Mouse (Mus musculus): ENCODE results near the gene Gbp2b.

- TF ChIP-seq CTCF (IDR thresholded peaks at IDR 0.05) (no peak), EP300 (IDR thresholded peaks at IDR 0.05; ENCODE audit: insufficient read depth, low read depth, low read length) (no peak)
These were observed 70.1 kb downstream of the Gbp2b start for GRCm38 (mm10) chr3:142664723-142665122.
